Mouse (Mus musculus) midbrain, embryonic 10.5 days (tissue): Measurements from ENCODE around the gene Nsmce1. TPM values are rescaled to one million over a fixed set of nuclear protein-coding genes. Genes with fewer than 3 reads are reported as not detected.

Experiments used
- DNase-seq: peaks from one replicate; pipeline ENCODE4 v3.0.0-alpha.2; 2017; ENCODE audit warnings: low spot score
- H3K27ac ChIP-seq: fragments of 300-500 bp; sonication (generic); replicated peaks from 2 replicates; pipeline ENCODE4 v1.5.1; 2016; ENCODE audit warnings: mild to moderate bottlenecking
- H3K27me3 ChIP-seq: fragments of 300-500 bp; sonication (generic); 2 replicates; pipeline ENCODE4 v1.6.1; 2016; ENCODE audit warnings: low read depth, mild to moderate bottlenecking; ENCODE audit not compliant: poor library complexity, severe bottlenecking
- H3K36me3 ChIP-seq: fragments of 300-500 bp; sonication (generic); 2 replicates; pipeline ENCODE4 v1.6.1; 2016; ENCODE audit warnings: mild to moderate bottlenecking, moderate library complexity
- H3K4me1 ChIP-seq: fragments of 300-500 bp; sonication (generic); 2 replicates; pipeline ENCODE4 v1.6.1; 2016
- H3K4me3 ChIP-seq: fragments of 300-500 bp; sonication (generic); 2 replicates; pipeline ENCODE4 v1.5.1; 2016; ENCODE audit warnings: mild to moderate bottlenecking, moderate library complexity
- H3K9me3 ChIP-seq: fragments of 300-500 bp; sonication (generic); replicated peaks from 2 replicates; pipeline ENCODE4 v1.6.1; 2016; ENCODE audit warnings: mild to moderate bottlenecking
- WGBS: fragments of 180-500 bp; shearing (Covaris S2); methylation state at CpG from one replicate; pipeline ENCODE4 v1.1.7; 2016; 5-methylcytosine and 5-hydroxymethylcytosine counted together
- polyA plus RNA-seq: library from polyadenylated mRNA; unstranded; fragments of >200 nt; fragmentation: Nextera tagmentation; extraction: Ambion mirVana; gene quantifications from 2 replicates; pipeline ENCODE4 v1.2.1, GENCODE M21; 2016

Gene Nsmce1
- polyA plus RNA-seq, 1 experiment from 2014 or later: 129 TPM

- no peaks in the 10 kb centered on the region for H3K9me3 ChIP-seq
- H3K4me3 ChIP-seq: no peak overlapping the region
- no peaks in the 10 kb centered on the region for H3K36me3 ChIP-seq
- DNase-seq: no peak
- H3K27me3 ChIP-seq: no peaks in the 10 kb centered on the region
- H3K4me1 ChIP-seq: no peaks in the 10 kb centered on the region
- 84% methylated on average over 10 of the region's 10 CpGs for WGBS
- H3K27ac ChIP-seq: no peak overlapping the region
These were observed 14.2 kb upstream of the Nsmce1 start for GRCm38 (mm10) chr7:125505568-125505967.

DNA sequence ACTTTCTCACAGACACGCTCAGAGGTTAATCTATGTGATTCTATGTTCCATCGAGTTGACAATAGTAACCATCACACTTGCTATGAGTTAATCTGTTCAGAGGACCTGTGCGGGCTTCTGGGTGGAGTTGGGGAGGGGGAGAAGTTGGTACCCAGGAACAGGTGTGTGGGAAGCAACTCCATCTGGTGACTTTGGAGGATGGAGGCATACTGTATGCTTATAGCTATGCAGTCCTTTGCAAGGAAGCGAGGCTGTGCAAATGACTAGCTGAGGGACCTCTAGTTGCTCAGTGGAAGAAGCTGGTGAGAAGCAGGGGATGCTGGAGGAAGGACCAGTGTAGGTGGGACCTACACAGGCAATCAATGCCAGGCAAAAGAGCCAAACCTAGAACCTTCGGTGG lies 13.2 kb upstream of the Nsmce1 start:
- Histone ChIP-seq H3K36me3 (no peaks in the 10 kb centered on the region), H3K4me1 (no peaks in the 10 kb centered on the region), H3K9me3 (no peaks in the 10 kb centered on the region), H3K4me3 (no peak overlapping the region), H3K27me3 (no peaks in the 10 kb centered on the region), H3K27ac (no peak overlapping the region)
- DNase-seq: no peak
- WGBS: 88% methylated on average over 5 of the region's 5 CpGs

DNA sequence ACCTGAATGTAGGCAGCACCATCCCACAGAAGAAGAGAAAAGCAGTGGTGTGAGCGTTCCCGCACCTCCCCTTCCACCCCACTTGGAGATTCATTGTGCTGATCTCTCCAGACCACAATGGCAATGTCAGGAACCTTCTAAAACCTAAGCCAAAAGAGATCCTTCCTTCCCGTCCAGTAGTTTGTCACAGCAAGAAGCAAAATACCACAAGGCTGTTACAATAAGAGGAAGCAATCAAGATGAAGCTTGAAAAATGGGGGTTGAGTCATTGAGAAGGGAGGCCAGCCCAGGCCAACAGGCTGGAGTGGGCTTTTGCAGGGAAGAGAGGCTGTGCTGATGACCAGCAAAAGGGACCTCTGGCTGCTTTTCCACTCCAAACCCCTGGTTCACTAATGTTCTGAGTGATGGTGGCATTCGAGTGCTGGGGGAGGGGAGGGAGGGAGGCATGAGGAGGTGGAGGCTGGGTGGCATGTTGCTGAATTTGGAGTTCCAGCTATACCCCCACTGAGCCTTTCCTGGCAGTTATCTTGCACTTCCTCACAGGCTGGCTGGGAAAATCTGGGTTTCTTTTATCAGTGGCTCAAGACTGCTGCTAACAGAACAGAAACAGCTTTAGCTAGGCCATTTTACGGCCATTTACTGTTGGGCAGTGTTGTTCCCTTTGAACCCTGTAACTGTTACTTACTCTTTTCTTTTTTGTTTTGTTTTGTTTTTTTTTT lies 12.1 kb upstream of the Nsmce1 start:
- no peaks in the 10 kb centered on the region for H3K9me3 ChIP-seq
- no peaks in the 10 kb centered on the region for H3K27me3 ChIP-seq
- no peak for DNase-seq
- H3K27ac ChIP-seq: no peak overlapping the region
- WGBS: 80% methylated on average over 5 of the region's 5 CpGs
- no peak overlapping the region for H3K4me3 ChIP-seq
- no peaks in the 10 kb centered on the region for H3K36me3 ChIP-seq
- H3K4me1 ChIP-seq: no peaks in the 10 kb centered on the region; the same call in 1 of the 2 replicates

- 91% methylated on average over 7 of the region's 7 CpGs for WGBS
- no peak overlapping the region for H3K4me3 ChIP-seq
- H3K27ac ChIP-seq: no peak overlapping the region
- H3K9me3 ChIP-seq: no peaks in the 10 kb centered on the region
- H3K36me3 ChIP-seq: no peaks in the 10 kb centered on the region
- H3K27me3 ChIP-seq: no peaks in the 10 kb centered on the region
- H3K4me1 ChIP-seq: no peaks in the 10 kb centered on the region; the same call in 1 of the 2 replicates
- no peak for DNase-seq
These were observed 9.5 kb upstream of the Nsmce1 start for GRCm38 (mm10) chr7:125500879-125501278.

GRCm38 (mm10) chr7:125499927-125500868 lies 8.8 kb upstream of the Nsmce1 start:
- H3K36me3 ChIP-seq: no peaks in the 10 kb centered on the region
- DNase-seq: no peak
- no peak overlapping the region for H3K27ac ChIP-seq
- no peak overlapping the region for H3K4me3 ChIP-seq
- WGBS: 87% methylated on average over 13 of the region's 13 CpGs
- no peaks in the 10 kb centered on the region for H3K9me3 ChIP-seq
- H3K27me3 ChIP-seq: no peaks in the 10 kb centered on the region
- no peaks in the 10 kb centered on the region; the same call in 1 of the 2 replicates for H3K4me1 ChIP-seq

DNA sequence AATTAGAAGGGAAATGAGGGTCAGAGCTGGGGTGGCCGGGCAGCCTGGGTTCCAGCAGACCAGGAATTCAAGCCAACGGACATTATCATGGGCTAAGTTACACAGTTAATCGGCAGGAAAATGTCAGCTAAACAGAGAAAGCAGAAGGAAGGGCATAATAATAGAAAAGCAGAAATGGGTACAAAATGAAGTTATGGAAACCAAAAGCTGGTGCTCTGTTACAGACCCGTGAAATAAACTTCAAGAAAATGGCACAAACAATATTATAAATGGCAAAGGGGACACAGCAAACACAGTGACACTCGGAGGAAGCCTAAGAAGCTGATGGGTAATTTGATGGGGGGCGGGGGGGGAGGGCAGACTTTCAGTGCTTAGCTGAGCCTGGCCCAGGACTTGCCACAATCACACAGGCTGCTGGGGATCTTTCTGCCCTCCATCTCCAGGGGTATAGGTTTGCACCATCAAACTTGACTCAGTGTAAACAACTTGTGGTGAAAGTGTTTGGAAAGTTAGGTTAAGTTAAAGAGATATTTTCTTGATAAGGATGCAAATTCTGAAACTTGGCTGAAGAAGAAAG lies 4.6 kb upstream of the Nsmce1 start:
- Histone ChIP-seq H3K4me1 (peaks cover 14% of the 10 kb centered on the region), H3K27ac (no peak overlapping the region), H3K36me3 (no peaks in the 10 kb centered on the region), H3K9me3 (no peaks in the 10 kb centered on the region), H3K4me3 (no peak overlapping the region), H3K27me3 (no peaks in the 10 kb centered on the region)
- 84% methylated on average over 6 of the region's 6 CpGs for WGBS
- no peak for DNase-seq

DNA sequence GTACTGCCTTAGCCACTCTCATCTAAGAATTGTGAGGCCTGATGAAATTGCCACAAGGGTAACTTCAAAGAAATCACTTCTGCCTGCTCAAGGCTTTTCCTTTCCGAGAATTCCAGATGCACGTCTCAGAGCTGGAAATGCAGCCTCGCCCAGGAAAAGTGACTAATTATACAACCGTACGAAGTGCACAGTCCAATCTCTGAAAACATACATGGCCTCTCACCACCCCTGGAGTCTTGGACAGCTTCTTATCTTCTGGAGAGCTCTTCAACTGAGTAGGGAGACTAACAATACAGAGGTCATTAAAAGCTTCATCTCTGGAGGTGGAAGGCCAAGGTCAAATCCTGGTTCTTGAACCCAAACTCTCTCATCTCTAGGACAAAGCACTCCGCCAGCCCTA lies 1.2 kb upstream of the Nsmce1 start:
- Histone ChIP-seq H3K36me3 (no peaks in the 10 kb centered on the region), H3K4me3 (no peak overlapping the region), H3K27me3 (no peaks in the 10 kb centered on the region), H3K4me1 (peaks cover 33% of the 10 kb centered on the region), H3K9me3 (no peaks in the 10 kb centered on the region), H3K27ac (peak overlapping the region; percentile 94)
- no peak for DNase-seq
- 88% methylated on average over 6 of the region's 6 CpGs for WGBS

- DNase-seq: no peak
- WGBS: 31% methylated on average over 12 of the region's 12 CpGs
- H3K9me3 ChIP-seq: no peaks in the 10 kb centered on the region
- H3K27ac ChIP-seq: peak overlapping the region; percentile 94
- peak overlapping the region; percentile 67 for H3K4me3 ChIP-seq
- H3K4me1 ChIP-seq: peaks cover 33% of the 10 kb centered on the region
- H3K36me3 ChIP-seq: no peaks in the 10 kb centered on the region
- H3K27me3 ChIP-seq: no peaks in the 10 kb centered on the region
These were observed 364 bp upstream of the Nsmce1 start for GRCm38 (mm10) chr7:125491760-125492159.

DNA sequence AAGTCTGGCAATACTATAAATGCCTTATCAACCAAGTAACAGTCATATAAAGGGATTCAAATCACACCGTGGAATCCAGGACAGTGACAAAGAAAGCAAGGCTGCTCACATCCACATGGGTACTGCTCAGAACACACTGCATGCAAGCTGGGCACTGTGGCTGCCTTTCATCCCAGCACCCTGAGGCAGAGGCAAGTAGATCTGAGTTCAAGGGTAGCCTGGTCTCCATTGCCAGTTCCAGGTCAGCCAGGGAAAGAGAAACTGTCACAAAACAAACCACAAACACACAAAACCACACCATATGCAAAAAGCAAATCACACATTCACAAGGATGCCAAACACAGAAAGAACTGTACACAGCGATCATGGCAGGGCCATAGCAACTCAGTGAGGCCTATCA lies 1.8 kb downstream of the Nsmce1 start:
- H3K9me3 ChIP-seq: no peaks in the 10 kb centered on the region
- no peaks in the 10 kb centered on the region for H3K27me3 ChIP-seq
- WGBS: 95% methylated on average over 2 of the region's 2 CpGs
- no peak overlapping the region for H3K4me3 ChIP-seq
- no peak overlapping the region for H3K27ac ChIP-seq
- peaks cover 18% of the 10 kb centered on the region for H3K36me3 ChIP-seq
- no peak for DNase-seq
- peaks cover 33% of the 10 kb centered on the region for H3K4me1 ChIP-seq

DNA sequence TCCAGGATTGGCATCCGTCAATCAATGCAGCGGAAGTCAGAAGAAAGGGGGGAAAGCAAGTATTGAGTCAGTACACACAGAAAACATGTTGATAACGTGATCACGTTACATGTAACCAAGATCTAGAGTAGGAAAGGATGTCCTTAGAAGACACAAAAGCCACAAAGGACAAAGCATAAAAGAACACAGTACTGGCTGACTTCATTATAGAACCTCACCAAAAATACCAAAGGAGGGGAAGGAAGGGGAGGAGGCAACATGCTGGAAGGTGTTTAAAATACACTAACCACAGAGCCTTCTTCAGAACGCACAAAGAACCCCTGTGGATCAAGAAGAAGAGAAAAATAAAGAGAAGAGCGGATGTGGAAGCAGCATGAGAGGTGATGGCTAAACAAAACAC lies 2.7 kb downstream of the Nsmce1 start:
- Histone ChIP-seq H3K27me3 (no peaks in the 10 kb centered on the region), H3K27ac (no peak overlapping the region), H3K4me3 (no peak overlapping the region), H3K9me3 (no peaks in the 10 kb centered on the region), H3K36me3 (peaks cover 28% of the 10 kb centered on the region), H3K4me1 (peaks cover 33% of the 10 kb centered on the region)
- no peak for DNase-seq
- 88% methylated on average over 6 of the region's 6 CpGs for WGBS

DNA sequence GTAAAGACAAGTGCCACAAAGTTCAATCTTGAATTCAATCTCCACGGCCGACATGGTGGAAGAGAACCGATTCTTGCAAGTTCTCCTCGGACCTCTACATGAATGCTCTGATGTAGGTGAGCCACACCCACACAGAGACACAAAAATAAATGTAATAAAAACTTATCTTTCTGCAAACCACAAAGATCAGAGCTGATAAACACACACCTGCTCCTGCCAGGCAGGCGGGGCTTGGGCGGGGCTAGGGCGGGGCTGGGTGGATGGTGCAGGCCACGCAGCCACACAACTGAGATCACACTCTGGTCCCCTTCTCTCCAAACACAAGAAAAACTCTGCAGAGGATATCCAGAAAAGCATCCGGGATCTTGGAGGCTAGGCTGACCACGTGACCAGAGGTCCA lies 4.3 kb downstream of the Nsmce1 start:
- Histone ChIP-seq H3K27me3 (no peaks in the 10 kb centered on the region), H3K4me3 (no peak overlapping the region), H3K4me1 (peaks cover 27% of the 10 kb centered on the region), H3K9me3 (no peaks in the 10 kb centered on the region), H3K36me3 (peaks cover 39% of the 10 kb centered on the region), H3K27ac (no peak overlapping the region)
- DNase-seq: no peak
- WGBS: 89% methylated on average over 10 of the region's 10 CpGs

DNA sequence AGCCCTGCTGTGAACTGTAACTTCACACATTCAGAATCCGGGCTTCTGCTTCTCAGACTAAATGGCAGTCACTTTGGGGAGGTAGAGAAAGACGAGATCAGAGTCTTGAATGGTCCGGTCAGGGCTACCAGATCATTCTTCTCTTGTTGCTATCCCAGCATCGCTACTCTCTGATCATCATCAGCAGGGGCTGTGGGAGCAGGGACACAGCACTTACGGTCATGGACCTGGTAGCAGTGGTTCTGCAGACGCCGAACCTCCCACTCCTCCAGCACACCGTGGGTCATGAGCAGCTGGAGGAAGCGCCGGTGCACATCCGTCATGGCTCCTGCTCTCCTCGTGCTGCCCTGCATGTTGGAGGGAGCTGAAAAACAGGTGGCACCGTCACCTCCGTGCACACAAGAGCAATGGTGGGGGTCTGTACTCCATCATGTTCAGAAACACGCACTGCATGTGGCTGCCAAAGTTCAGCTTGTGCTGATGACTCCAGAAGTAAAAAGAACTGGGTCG lies 5.2 kb downstream of the Nsmce1 start:
- H3K36me3 ChIP-seq: peaks cover 44% of the 10 kb centered on the region
- H3K27ac ChIP-seq: no peak overlapping the region
- no peak for DNase-seq
- no peaks in the 10 kb centered on the region for H3K27me3 ChIP-seq
- peaks cover 19% of the 10 kb centered on the region for H3K4me1 ChIP-seq
- no peaks in the 10 kb centered on the region for H3K9me3 ChIP-seq
- no peak overlapping the region for H3K4me3 ChIP-seq
- 94% methylated on average over 16 of the region's 16 CpGs for WGBS
